Comparison of ENCODE assay signal across 8 mouse cellular contexts in genomic region chr7:128705735-128706134, GRCm38 (mm10). TPM values are rescaled to one million over a fixed set of nuclear protein-coding genes. Genes with fewer than 3 reads are reported as not detected.
DNase-seq lines count a peak whose midpoint lies in the region; ATAC-seq lines count a peak whose summit lies in the region.

No protein-coding gene starts in this region.

- H3K4me1 ChIP-seq in hindbrain, embryonic 10.5 days (replicated peaks), result no peaks in the 10 kb centered on the region
- no peaks in the 10 kb centered on the region for H3K4me1 ChIP-seq in hindbrain, embryonic 12.5 days
- H3K4me1 ChIP-seq in intestine, embryonic 15.5 days (replicated peaks), result no peaks in the 10 kb centered on the region
- no peaks in the 10 kb centered on the region for H3K4me1 ChIP-seq in midbrain, embryonic 11.5 days (ENCODE audit: control insufficient read depth, insufficient read depth, low read length)

- intact Hi-C loops in gastrocnemius, postnatal 14 days (cut with DNase I; ENCODE audit: low total_unique reads), result loop anchor here (10.0 kb wide), 1 partner anchor 351 kb away; no protein-coding TSS in a partner anchor
- intact Hi-C loops in left cerebral cortex, postnatal 36 days (cut with DNase I), result loop anchor here (5.0 kb wide), 2 partner anchors 348 to 468 kb away; partner anchors contain the start of genes 9130023H24Rik and Armc5

- H3K36me3 ChIP-seq in hindbrain, embryonic 10.5 days, result peaks cover 100% of the 10 kb centered on the region
- H3K36me3 ChIP-seq in hindbrain, embryonic 12.5 days, result peaks cover 83% of the 10 kb centered on the region
- peaks cover 39% of the 10 kb centered on the region for H3K36me3 ChIP-seq in intestine, embryonic 15.5 days
- peaks cover 34% of the 10 kb centered on the region for H3K36me3 ChIP-seq in midbrain, embryonic 11.5 days (ENCODE audit: control insufficient read depth, insufficient read depth, low read length)

- no peak overlapping the region for H3K4me2 ChIP-seq in hindbrain, embryonic 12.5 days (replicated peaks)
- H3K4me2 ChIP-seq in intestine, embryonic 15.5 days (replicated peaks), result no peak overlapping the region
- H3K4me2 ChIP-seq in midbrain, embryonic 11.5 days, result no peak overlapping the region

- no peak overlapping the region for H3K27ac ChIP-seq in hindbrain, embryonic 10.5 days
- H3K27ac ChIP-seq in hindbrain, embryonic 12.5 days, result no peak overlapping the region
- no peak overlapping the region for H3K27ac ChIP-seq in intestine, embryonic 15.5 days
- no peak overlapping the region for H3K27ac ChIP-seq in midbrain, embryonic 11.5 days (ENCODE audit: low read depth, low read length)

- no peaks in the 10 kb centered on the region for H3K9me3 ChIP-seq in hindbrain, embryonic 10.5 days
- no peaks in the 10 kb centered on the region for H3K9me3 ChIP-seq in hindbrain, embryonic 12.5 days (replicated peaks)
- H3K9me3 ChIP-seq in intestine, embryonic 15.5 days, result no peaks in the 10 kb centered on the region
- H3K9me3 ChIP-seq in midbrain, embryonic 11.5 days (ENCODE audit: control insufficient read depth, low read length), result no peaks in the 10 kb centered on the region

- no peak overlapping the region for H3K9ac ChIP-seq in hindbrain, embryonic 12.5 days
- H3K9ac ChIP-seq in intestine, embryonic 15.5 days, result no peak overlapping the region
- no peak overlapping the region for H3K9ac ChIP-seq in midbrain, embryonic 11.5 days (ENCODE audit: low read length)

- no peak overlapping the region for H3K4me3 ChIP-seq in hindbrain, embryonic 10.5 days
- H3K4me3 ChIP-seq in hindbrain, embryonic 12.5 days, result no peak overlapping the region
- H3K4me3 ChIP-seq in intestine, embryonic 15.5 days (replicated peaks), result no peak overlapping the region
- H3K4me3 ChIP-seq in midbrain, embryonic 11.5 days (ENCODE audit: low read depth, low read length), result no peak overlapping the region

- ATAC-seq in hindbrain, embryonic 12.5 days (ENCODE audit: low FRiP score), result no peak
- peak; percentile 83 for ATAC-seq in intestine, embryonic 15.5 days
- peak; percentile 78 for ATAC-seq in midbrain, embryonic 11.5 days (ENCODE audit: low FRiP score)

- peak; percentile 72 for DNase-seq in hindbrain, embryonic 10.5 days (ENCODE audit: low spot score)
- DNase-seq in embryo, embryonic 10.5 days (ENCODE audit: low spot score), result peak; percentile 87
- DNase-seq in gastrocnemius, postnatal 14 days, result peak; percentile 51
- peak; percentile 66 to 72 for DNase-seq in left cerebral cortex, postnatal 36 days (ENCODE audit: low spot score in 2 of 2)
- peak; percentile 94 for DNase-seq in midbrain, embryonic 11.5 days (ENCODE audit: low spot score, missing footprints)
- DNase-seq in skeletal muscle tissue, adult 2 months (ENCODE audit: low read depth, low spot score), result peak; percentile 50

- 26% methylated on average over 4 of the region's 4 CpGs for WGBS in hindbrain, embryonic 10.5 days
- 27% methylated on average over 4 of the region's 4 CpGs for WGBS in hindbrain, embryonic 12.5 days
- WGBS in intestine, embryonic 15.5 days, result 24% methylated on average over 4 of the region's 4 CpGs
- WGBS in midbrain, embryonic 11.5 days, result 32% methylated on average over 4 of the region's 4 CpGs

- H3K27me3 ChIP-seq in hindbrain, embryonic 10.5 days (ENCODE audit: insufficient read depth, poor library complexity, severe bottlenecking), result no peaks in the 10 kb centered on the region
- no peaks in the 10 kb centered on the region for H3K27me3 ChIP-seq in hindbrain, embryonic 12.5 days
- H3K27me3 ChIP-seq in intestine, embryonic 15.5 days (replicated peaks), result no peaks in the 10 kb centered on the region
- no peaks in the 10 kb centered on the region for H3K27me3 ChIP-seq in midbrain, embryonic 11.5 days (ENCODE audit: control insufficient read depth, insufficient read depth, low read length)

RNA-seq across cellular contexts. Expression of gene Mcmbp, which starts 34.6 kb away (rescaled TPM):
- polyA plus RNA-seq in hindbrain, embryonic 10.5 days (2016; fragmentation: Nextera tagmentation; extraction: Ambion mirVana), result 68.0 and 75.3 TPM in 2 replicates
- polyA plus RNA-seq in hindbrain, embryonic 12.5 days (2016; fragmentation: Nextera tagmentation; extraction: Ambion mirVana), result 68.9 and 70.4 TPM in 2 replicates
- total RNA-seq in gastrocnemius, postnatal 14 days (2021), result 10 to 100 TPM; 16.3 to 18.5 TPM
- 53.4 and 57.9 TPM in 2 replicates for polyA plus RNA-seq in intestine, embryonic 15.5 days (2015; fragmentation: Nextera tagmentation; extraction: Ambion mirVana)
- 10 to 100 TPM; 19.9 to 27.6 TPM for total RNA-seq in left cerebral cortex, postnatal 36 days (2021)
- polyA plus RNA-seq in midbrain, embryonic 11.5 days (2014; fragmentation: Nextera tagmentation; extraction: Ambion mirVana), result 79.1 and 83.9 TPM in 2 replicates

RNA-seq across cellular contexts. Expression of gene Sec23ip, which starts 39.0 kb away (rescaled TPM):
- 42.6 and 45.2 TPM in 2 replicates for polyA plus RNA-seq in hindbrain, embryonic 10.5 days (2016; fragmentation: Nextera tagmentation; extraction: Ambion mirVana)
- 43.9 and 44.3 TPM in 2 replicates for polyA plus RNA-seq in hindbrain, embryonic 12.5 days (2016; fragmentation: Nextera tagmentation; extraction: Ambion mirVana)
- 10 to 100 TPM; 17.4 to 22.6 TPM for total RNA-seq in gastrocnemius, postnatal 14 days (2021)
- 29.9 and 31.6 TPM in 2 replicates for polyA plus RNA-seq in intestine, embryonic 15.5 days (2015; fragmentation: Nextera tagmentation; extraction: Ambion mirVana)
- total RNA-seq in left cerebral cortex, postnatal 36 days (2021), result 10 to 100 TPM; 36.9 to 44.2 TPM
- 44.4 and 46.6 TPM in 2 replicates for polyA plus RNA-seq in midbrain, embryonic 11.5 days (2014; fragmentation: Nextera tagmentation; extraction: Ambion mirVana)
